Mouse (Mus musculus) forebrain, postnatal 0 days (tissue): ENCODE results near the gene Nrp1. TPM values are rescaled to one million over a fixed set of nuclear protein-coding genes. Genes with fewer than 3 reads are reported as not detected.

Experiments
- ATAC-seq: fragments of 200-750 bp; cut with Nextera tagmentation; 2 replicates; pipeline ENCODE4 v1.8.0; 2017; ENCODE audit warnings: mild to moderate bottlenecking, moderate library complexity
- DNase-seq: peaks from one replicate; pipeline ENCODE4 v3.0.0-alpha.2; 2015
- H3K27ac ChIP-seq: fragments of 300-500 bp; sonication (generic); 2 replicates; pipeline ENCODE4 v1.5.1; 2014; ENCODE audit warnings: low read depth, mild to moderate bottlenecking, antibody characterized with exemption, low read length, moderate library complexity, mixed read lengths
- H3K27me3 ChIP-seq: fragments of 300-500 bp; sonication (generic); 2 replicates; pipeline ENCODE4 v1.6.1; 2014; ENCODE audit warnings: mild to moderate bottlenecking, low read length, mixed read lengths; ENCODE audit not compliant: insufficient read depth
- H3K36me3 ChIP-seq: fragments of 300-500 bp; sonication (generic); 2 replicates; pipeline ENCODE4 v1.6.1; 2014; ENCODE audit warnings: mild to moderate bottlenecking, moderate library complexity; ENCODE audit not compliant: insufficient read depth
- H3K4me1 ChIP-seq: fragments of 300-500 bp; sonication (generic); 2 replicates; pipeline ENCODE4 v1.6.1; 2014; ENCODE audit warnings: antibody characterized with exemption; ENCODE audit not compliant: insufficient read depth
- H3K4me2 ChIP-seq: fragments of 300-500 bp; sonication (generic); 2 replicates; pipeline ENCODE4 v1.6.1; 2014; ENCODE audit warnings: low read depth, mild to moderate bottlenecking, moderate library complexity
- H3K4me3 ChIP-seq: fragments of 300-500 bp; sonication (generic); 2 replicates; pipeline ENCODE4 v1.5.1; 2014; ENCODE audit warnings: low read depth, low read length, mixed read lengths
- H3K9ac ChIP-seq: fragments of 300-500 bp; sonication (generic); 2 replicates; pipeline ENCODE4 v1.6.1; 2014; ENCODE audit warnings: mild to moderate bottlenecking
- H3K9me3 ChIP-seq: fragments of 300-500 bp; sonication (generic); 2 replicates; pipeline ENCODE4 v1.6.1; 2016; ENCODE audit warnings: low read length
- CTCF ChIP-seq: sonication (generic); IDR thresholded peaks from 2 replicates; pipeline ENCODE4 v1.5.1; 2016; ENCODE audit warnings: antibody characterized with exemption, control low read depth, low read depth
- WGBS: fragments of 180-500 bp; shearing (Covaris S2); extraction: QIAGEN DNeasy Blood & Tissue Kit; methylation state at CpG from one replicate; pipeline ENCODE4 v1.1.7; 2014; 5-methylcytosine and 5-hydroxymethylcytosine counted together
- polyA plus RNA-seq: library from polyadenylated mRNA; unstranded; fragments of >200 nt; fragmentation: Nextera tagmentation; extraction: Ambion mirVana; gene quantifications from 2 replicates; pipeline ENCODE4 v1.2.1, GENCODE M21; 2015
- total RNA-seq: library from RNA; depleted of rRNA; stranded (reverse); fragments of >200 nt; gene quantifications from 2 replicates; pipeline ENCODE4 v1.2.3, GENCODE M21; 2014

Nrp1 gene
- total and polyA plus RNA-seq, 2 experiments from 2014 or later = 87.1 to 93.3 TPM

DNA sequence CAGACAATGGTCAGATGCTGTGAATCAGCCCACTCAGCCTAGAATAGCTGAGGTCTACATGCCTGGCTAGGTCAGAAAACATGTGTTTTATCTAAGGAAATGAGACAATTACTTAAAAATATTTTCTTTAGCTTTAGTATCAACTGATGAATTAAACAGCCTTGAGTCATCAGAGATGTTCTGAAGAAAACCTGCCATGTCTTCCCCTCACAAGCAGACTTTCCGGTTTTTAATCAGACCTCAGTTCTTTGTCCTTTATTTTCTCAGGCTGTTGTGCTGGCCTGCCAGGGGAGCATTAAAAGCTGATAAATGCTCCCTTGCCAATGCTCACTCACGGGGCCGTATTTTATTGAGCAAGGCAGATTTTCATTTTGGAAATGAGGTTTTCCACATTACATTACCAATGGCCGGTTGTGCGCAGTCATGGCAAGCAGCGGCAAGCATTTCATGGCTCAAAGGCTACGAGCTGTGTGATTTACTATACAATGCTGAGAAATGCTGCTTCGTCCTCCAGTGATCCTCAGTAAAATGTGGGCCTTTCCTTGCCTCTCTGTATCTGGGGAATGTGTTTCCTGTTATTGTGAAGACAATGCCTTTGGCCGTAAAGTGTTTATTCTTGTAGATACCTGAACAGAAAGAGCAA, 92.1 kb downstream of the Nrp1 start:
- H3K27ac ChIP-seq = no peak overlapping the region; the same call in 1 of the 2 replicates

DNA sequence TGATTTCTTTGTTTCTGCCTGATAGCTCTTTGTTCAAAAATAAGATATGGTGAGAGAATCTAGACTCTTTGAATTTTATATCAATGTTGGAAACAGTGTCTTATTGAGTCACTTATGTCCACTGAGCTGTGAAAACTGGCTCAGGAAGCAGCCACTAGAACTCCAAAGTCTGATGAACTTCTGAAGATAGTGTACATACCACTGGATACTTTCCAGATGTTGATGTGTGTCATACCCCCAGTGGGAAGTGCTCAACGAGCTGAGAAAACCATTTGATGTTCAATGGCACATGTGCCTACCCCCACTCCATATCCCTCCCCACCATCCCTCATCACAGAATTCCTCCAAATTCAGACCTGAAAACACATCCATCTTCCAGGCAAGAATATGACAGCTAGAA, 92.7 kb downstream of the Nrp1 start:
- no peak overlapping the region for H3K27ac ChIP-seq
- no peak overlapping the region for H3K9ac ChIP-seq
- no peaks in the 10 kb centered on the region for H3K27me3 ChIP-seq
- ATAC-seq = no peak
- no peak overlapping the region for H3K4me2 ChIP-seq
- WGBS = 61% methylated on average over 1 of the region's 1 CpGs
- no peak overlapping the region for H3K4me3 ChIP-seq
- H3K9me3 ChIP-seq = no peaks in the 10 kb centered on the region
- no peak for TF ChIP-seq CTCF
- DNase-seq = no peak
- H3K36me3 ChIP-seq = no peaks in the 10 kb centered on the region
- H3K4me1 ChIP-seq = no peaks in the 10 kb centered on the region

More for the DNA sequence above, 92.1 kb downstream of the Nrp1 start:
- Histone ChIP-seq H3K4me3 (no peak overlapping the region), H3K36me3 (no peaks in the 10 kb centered on the region), H3K27me3 (no peaks in the 10 kb centered on the region), H3K4me1 (no peaks in the 10 kb centered on the region), H3K4me2 (no peak overlapping the region), H3K9ac (no peak overlapping the region), H3K9me3 (no peaks in the 10 kb centered on the region)
- DNase-seq (no peak), ATAC-seq (no peak)
- 47% methylated on average over 9 of the region's 9 CpGs for WGBS
- no peak for TF ChIP-seq CTCF

DNA sequence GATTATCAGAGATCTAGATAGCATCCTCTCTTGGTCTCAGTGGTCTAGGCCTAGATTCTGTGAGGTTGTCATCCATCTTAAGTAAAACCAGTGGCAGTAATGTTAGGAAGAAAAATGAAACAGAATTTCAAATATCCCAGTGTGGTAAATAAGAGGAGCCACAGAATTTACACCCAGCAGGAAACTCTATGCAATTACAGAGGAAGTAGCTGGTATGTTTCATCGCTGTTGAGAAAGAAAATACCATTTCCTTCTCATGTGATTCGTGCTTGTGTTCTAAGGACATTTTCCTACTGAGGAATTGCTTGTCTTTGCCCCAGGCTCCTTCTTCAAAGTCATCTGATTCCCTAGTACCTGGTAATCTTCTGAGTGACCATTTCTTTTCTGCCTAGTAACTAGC, 95.1 kb downstream of the Nrp1 start:
- no peak for TF ChIP-seq CTCF
- 78% methylated on average over 2 of the region's 2 CpGs for WGBS
- Histone ChIP-seq H3K4me3 (no peak overlapping the region), H3K27ac (no peak overlapping the region), H3K4me2 (no peak overlapping the region), H3K4me1 (no peaks in the 10 kb centered on the region), H3K9ac (no peak overlapping the region), H3K27me3 (no peaks in the 10 kb centered on the region), H3K9me3 (no peaks in the 10 kb centered on the region), H3K36me3 (no peaks in the 10 kb centered on the region)
- DNase-seq (no peak), ATAC-seq (no peak)

DNA sequence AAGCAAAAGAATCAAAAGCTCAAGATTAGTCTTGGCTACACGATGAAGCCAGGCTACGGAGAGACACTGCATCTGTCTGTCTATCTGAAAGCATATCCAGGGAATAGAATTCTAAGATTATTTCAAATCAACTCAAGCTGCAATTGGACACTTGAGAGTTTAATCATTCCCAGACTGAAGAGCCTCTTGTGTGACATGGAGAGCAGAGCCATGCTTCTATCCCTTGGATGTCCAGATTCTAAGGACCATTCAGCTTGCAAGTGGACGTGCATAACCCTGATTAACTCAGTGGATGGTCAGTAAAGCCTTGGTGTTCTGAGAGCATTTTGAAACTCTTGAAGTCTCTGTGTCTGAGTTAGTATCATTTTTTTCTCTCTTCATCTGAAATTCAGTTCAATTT, 95.6 kb downstream of the Nrp1 start:
- no peak for TF ChIP-seq CTCF
- H3K4me1 ChIP-seq = no peaks in the 10 kb centered on the region
- no peak overlapping the region for H3K9ac ChIP-seq
- WGBS = 72% methylated on average over 3 of the region's 3 CpGs
- H3K4me3 ChIP-seq = no peak overlapping the region
- no peak overlapping the region for H3K27ac ChIP-seq
- H3K9me3 ChIP-seq = no peaks in the 10 kb centered on the region
- H3K36me3 ChIP-seq = peaks cover 4% of the 10 kb centered on the region; the same call in 1 of the 2 replicates
- DNase-seq = no peak
- H3K27me3 ChIP-seq = no peaks in the 10 kb centered on the region
- H3K4me2 ChIP-seq = no peak overlapping the region
- ATAC-seq = no peak

DNA sequence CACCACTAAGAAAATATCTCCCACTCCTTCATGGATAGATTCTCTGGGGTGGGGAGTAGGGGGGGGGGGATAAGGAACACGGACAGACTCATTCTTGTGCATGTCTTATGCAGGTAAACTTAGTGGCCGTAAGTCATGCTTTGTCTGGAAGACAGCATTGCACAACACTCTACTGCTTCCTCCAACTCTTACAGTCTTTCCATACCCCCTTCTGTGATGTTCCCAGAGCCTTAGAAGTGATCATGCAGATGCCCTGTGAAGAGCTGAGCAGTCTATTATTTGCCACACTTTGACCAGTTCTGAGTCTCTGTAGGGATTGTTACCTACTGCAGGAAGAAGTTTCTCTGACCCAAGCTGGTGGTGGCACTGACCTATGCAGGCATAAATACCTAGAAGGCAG, 98.9 kb downstream of the Nrp1 start:
- WGBS = 90% methylated on average over 2 of the region's 2 CpGs
- TF ChIP-seq CTCF = no peak

DNA sequence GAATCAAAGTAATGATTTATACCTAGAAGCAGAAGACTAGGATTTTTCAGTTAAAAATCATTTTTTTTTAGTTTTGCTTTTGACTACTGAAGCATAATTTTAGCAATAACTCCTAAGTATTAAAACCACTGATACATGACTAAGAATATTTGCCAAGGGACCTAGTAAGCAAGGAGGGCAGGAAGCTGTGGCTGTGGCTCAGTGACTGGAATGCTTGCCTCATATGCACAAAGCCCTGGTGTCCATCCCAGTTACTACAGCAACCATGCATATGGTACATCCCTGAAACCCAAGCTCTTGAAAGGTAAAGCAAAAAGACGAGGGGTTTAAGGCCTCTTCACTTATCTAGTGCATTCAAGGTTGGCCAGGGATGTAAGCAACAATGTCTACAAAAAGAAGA, 101.3 kb downstream of the Nrp1 start:
- H3K4me2 ChIP-seq = no peak overlapping the region
- ATAC-seq (no peak), DNase-seq (no peak)
- no peak overlapping the region for H3K27ac ChIP-seq
- no peaks in the 10 kb centered on the region for H3K4me1 ChIP-seq
- no peak overlapping the region for H3K9ac ChIP-seq
- no peaks in the 10 kb centered on the region for H3K9me3 ChIP-seq
- 58% methylated on average over 1 of the region's 1 CpGs for WGBS
- no peak overlapping the region for H3K4me3 ChIP-seq
- no peaks in the 10 kb centered on the region for H3K27me3 ChIP-seq
- no peak for TF ChIP-seq CTCF
- peaks cover 27% of the 10 kb centered on the region for H3K36me3 ChIP-seq

More for the DNA sequence above, 98.9 kb downstream of the Nrp1 start:
- Histone ChIP-seq H3K4me3 (no peak overlapping the region), H3K36me3 (peaks cover 27% of the 10 kb centered on the region), H3K27me3 (no peaks in the 10 kb centered on the region), H3K4me1 (no peaks in the 10 kb centered on the region), H3K9me3 (no peaks in the 10 kb centered on the region), H3K27ac (no peak overlapping the region), H3K4me2 (no peak overlapping the region), H3K9ac (no peak overlapping the region)
- ATAC-seq = no peak
- DNase-seq = no peak

DNA sequence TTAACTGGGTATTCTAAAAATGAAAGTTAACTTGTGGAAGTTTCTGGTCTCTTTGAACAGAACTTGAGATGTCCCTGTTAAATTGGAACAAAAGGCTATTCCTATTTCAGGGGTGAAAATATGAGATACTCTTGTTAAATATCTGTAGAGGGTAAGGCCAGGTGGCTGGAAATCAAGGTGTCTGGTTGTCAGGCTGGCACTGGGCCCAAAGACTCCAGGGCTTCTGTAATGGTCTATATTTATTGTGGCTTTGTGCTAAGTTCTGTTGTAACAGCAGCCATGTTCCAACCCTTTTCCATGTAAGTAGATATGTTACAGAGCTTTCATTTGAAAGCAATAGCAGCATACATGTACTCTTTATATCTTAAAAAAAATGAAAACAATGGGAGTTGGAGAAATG, 103.3 kb downstream of the Nrp1 start:
- Histone ChIP-seq H3K9me3 (no peaks in the 10 kb centered on the region), H3K4me3 (no peak overlapping the region), H3K4me2 (no peak overlapping the region), H3K27ac (no peak overlapping the region), H3K4me1 (no peaks in the 10 kb centered on the region), H3K36me3 (peaks cover 27% of the 10 kb centered on the region), H3K27me3 (no peaks in the 10 kb centered on the region), H3K9ac (no peak overlapping the region)
- ATAC-seq (no peak), DNase-seq (no peak)
- TF ChIP-seq CTCF = no peak
